Mouse (Mus musculus): ENCODE measurements around the gene 7530416G11Rik. TPM values are rescaled to one million over a fixed set of nuclear protein-coding genes. Genes with fewer than 3 reads are reported as not detected.

Gene 7530416G11Rik
- polyA plus RNA-seq, 1 experiment from 2014 or later: not detected

GRCm38 (mm10) chr15:85446652-85447051 is 56.4 kb downstream of the 7530416G11Rik start:
- ATAC-seq: no peak

More at GRCm38 (mm10) chr15:85446652-85447051, 56.4 kb downstream of the 7530416G11Rik start:
- Histone ChIP-seq H3K27ac (ENCODE audit: low read length) (no peak overlapping the region), H3K9ac (ENCODE audit: low read depth, low read length) (no peak overlapping the region), H3K9me3 (ENCODE audit: control insufficient read depth, low read length) (no peaks in the 10 kb centered on the region), H3K4me3 (ENCODE audit: low read length) (no peak overlapping the region), H3K27me3 (replicated peaks; ENCODE audit: control insufficient read depth, insufficient read depth, low read length) (no peaks in the 10 kb centered on the region), H3K4me2 (ENCODE audit: low read depth, low read length) (no peak overlapping the region), H3K4me1 (ENCODE audit: control insufficient read depth, insufficient read depth, low read length) (no peaks in the 10 kb centered on the region), H3K36me3 (ENCODE audit: control insufficient read depth, insufficient read depth, low read length) (no peaks in the 10 kb centered on the region)
- 79% methylated on average over 3 of the region's 3 CpGs for WGBS

Other genes with a start within 250 kb of the 7530416G11Rik start
- 179 and 194 TPM in 2 replicates for gene Atxn10, start 167.0 kb downstream of the 7530416G11Rik start, polyA plus RNA-seq (2015; fragmentation: Nextera tagmentation; extraction: Ambion mirVana)
- gene Wnt7b, start 79.2 kb upstream of the 7530416G11Rik start, polyA plus RNA-seq (2015; fragmentation: Nextera tagmentation; extraction: Ambion mirVana): 0.66 and 0.71 TPM in 2 replicates
- 31.0 and 37.6 TPM in 2 replicates for gene Ppara, start 231.8 kb upstream of the 7530416G11Rik start, polyA plus RNA-seq (2015; fragmentation: Nextera tagmentation; extraction: Ambion mirVana)